Mouse (Mus musculus) forebrain, embryonic 16.5 days (tissue): Measurements from ENCODE around the gene Spaca3. TPM values are rescaled to one million over a fixed set of nuclear protein-coding genes. Genes with fewer than 3 reads are reported as not detected.
A peak's percentile ranks its signal among the peaks of the same experiment; 100 is the strongest.

Experiments
- ATAC-seq: fragments of 200-750 bp; cut with Nextera tagmentation; 2 replicates; pipeline ENCODE4 v1.8.0; 2017; ENCODE audit warnings: mild to moderate bottlenecking, moderate library complexity
- H3K27ac ChIP-seq: fragments of 300-500 bp; sonication (generic); 2 replicates; pipeline ENCODE4 v1.5.1; 2014; ENCODE audit warnings: low read length, control low read depth
- H3K27me3 ChIP-seq: fragments of 300-500 bp; sonication (generic); replicated peaks from 2 replicates; pipeline ENCODE4 v1.6.1; 2014; ENCODE audit warnings: low read length; ENCODE audit not compliant: control insufficient read depth, insufficient read depth
- H3K36me3 ChIP-seq: fragments of 300-500 bp; sonication (generic); 2 replicates; pipeline ENCODE4 v1.6.1; 2014; ENCODE audit not compliant: control insufficient read depth, insufficient read depth
- H3K4me1 ChIP-seq: fragments of 300-500 bp; sonication (generic); replicated peaks from 2 replicates; pipeline ENCODE4 v1.6.1; 2014; ENCODE audit warnings: low read length; ENCODE audit not compliant: control insufficient read depth, insufficient read depth
- H3K4me2 ChIP-seq: fragments of 300-500 bp; sonication (generic); 2 replicates; pipeline ENCODE4 v1.6.1; 2014; ENCODE audit warnings: mild to moderate bottlenecking, low read length, control low read depth
- H3K4me3 ChIP-seq: fragments of 300-500 bp; sonication (generic); replicated peaks from 2 replicates; pipeline ENCODE4 v1.5.1; 2014; ENCODE audit warnings: mild to moderate bottlenecking, low read length, control low read depth
- H3K9ac ChIP-seq: fragments of 300-500 bp; sonication (generic); replicated peaks from 2 replicates; pipeline ENCODE4 v1.6.1; 2014; ENCODE audit warnings: low read depth, low read length, control low read depth
- H3K9me3 ChIP-seq: fragments of 300-500 bp; sonication (generic); 2 replicates; pipeline ENCODE4 v1.6.1; 2016; ENCODE audit warnings: low read length; ENCODE audit not compliant: control insufficient read depth
- WGBS: fragments of 180-500 bp; shearing (Covaris S2); extraction: QIAGEN DNeasy Blood & Tissue Kit; methylation state at CpG from one replicate; pipeline ENCODE4 v1.1.7; 2014; 5-methylcytosine and 5-hydroxymethylcytosine counted together
- polyA plus RNA-seq: library from polyadenylated mRNA; unstranded; fragments of >200 nt; fragmentation: Nextera tagmentation; extraction: Ambion mirVana; gene quantifications from 2 replicates; pipeline ENCODE4 v1.2.1, GENCODE M21; 2015

Gene Spaca3
- not detected in 2 replicates for polyA plus RNA-seq

GRCm38 (mm10) chr11:80858065-80858464 lies at the start of gene Spaca3:
Gene Spaca3 (plus strand): TSS chr11:80858365.
- no peak within 1 kb of the TSS for H3K4me2 ChIP-seq
- 84% methylated on average over 10 of the region's 10 CpGs for WGBS

DNA sequence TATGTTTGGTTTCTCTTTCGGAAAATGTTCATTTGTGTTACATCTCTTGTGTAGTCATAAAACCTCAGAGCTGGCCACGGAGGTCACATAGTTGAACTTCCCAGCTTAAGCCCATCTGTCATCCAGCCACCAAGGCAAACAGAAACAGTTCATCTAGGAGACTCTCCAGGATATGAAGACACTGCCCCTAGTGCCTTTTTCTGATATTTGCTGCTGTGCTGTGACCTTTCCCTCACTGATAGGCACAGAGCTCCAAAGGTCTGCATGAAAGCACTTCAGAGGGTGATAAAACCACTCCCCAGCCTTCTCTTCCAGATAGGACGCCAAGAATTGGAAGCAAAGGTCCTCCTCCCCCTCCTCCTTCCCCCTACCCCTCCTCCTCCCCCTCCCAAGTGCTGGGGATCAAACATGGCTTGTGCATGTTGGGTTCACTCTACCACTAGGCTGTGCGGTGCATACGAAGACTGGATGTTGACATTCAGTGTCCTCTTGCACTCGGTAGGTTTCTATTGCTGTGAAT lies 49.6 kb upstream of the Spaca3 start:
- no peak overlapping the region for H3K9ac ChIP-seq
- no peak for ATAC-seq
- H3K4me1 ChIP-seq = peaks cover 12% of the 10 kb centered on the region
- H3K4me2 ChIP-seq = no peak overlapping the region
- WGBS = 74% methylated on average over 6 of the region's 6 CpGs
- no peaks in the 10 kb centered on the region for H3K27me3 ChIP-seq
- no peaks in the 10 kb centered on the region for H3K9me3 ChIP-seq
- no peaks in the 10 kb centered on the region for H3K36me3 ChIP-seq
- no peak overlapping the region for H3K4me3 ChIP-seq
- no peak overlapping the region for H3K27ac ChIP-seq

More at GRCm38 (mm10) chr11:80858065-80858464, at the start of gene Spaca3:
- Histone ChIP-seq H3K4me1 (no peaks in the 10 kb centered on the region), H3K4me3 (no peak within 1 kb of the TSS), H3K9me3 (no peaks in the 10 kb centered on the region), H3K27me3 (no peaks in the 10 kb centered on the region), H3K27ac (no peak within 1 kb of the TSS), H3K36me3 (no peaks in the 10 kb centered on the region), H3K9ac (no peak within 1 kb of the TSS)
- ATAC-seq = no peak

- H3K36me3 ChIP-seq = no peaks in the 10 kb centered on the region
- H3K27me3 ChIP-seq = no peaks in the 10 kb centered on the region
- H3K9me3 ChIP-seq = no peaks in the 10 kb centered on the region
- no peak overlapping the region for H3K27ac ChIP-seq
- 35% methylated on average over 5 of the region's 6 CpGs for WGBS
- H3K4me1 ChIP-seq = peaks cover 12% of the 10 kb centered on the region
- peak; percentile 13; the same call in 1 of the 2 replicates for ATAC-seq
- H3K4me3 ChIP-seq = peak overlapping the region; percentile 53
- H3K9ac ChIP-seq = peak overlapping the region; percentile 73; the same call in 1 of the 2 replicates
- peak overlapping the region; percentile 89 for H3K4me2 ChIP-seq
Observed at GRCm38 (mm10) chr11:80809666-80809992, 48.5 kb upstream of the Spaca3 start.

GRCm38 (mm10) chr11:80809993-80810821 lies 48.0 kb upstream of the Spaca3 start, which contains the start of gene Tmem98:
Gene Tmem98 (plus strand): TSS chr11:80810175.
- ATAC-seq = peak; percentile 84
- H3K9ac ChIP-seq = peak within 1 kb of the TSS; percentile 73
- H3K27me3 ChIP-seq = no peaks in the 10 kb centered on the region
- WGBS = 1% methylated on average over 40 of the region's 54 CpGs
- peak within 1 kb of the TSS; percentile 53 for H3K4me3 ChIP-seq
- no peaks in the 10 kb centered on the region for H3K9me3 ChIP-seq
- peaks cover 12% of the 10 kb centered on the region for H3K4me1 ChIP-seq
- peak within 1 kb of the TSS; percentile 89 for H3K4me2 ChIP-seq
- peak within 1 kb of the TSS; percentile 39; the same call in 1 of the 2 replicates for H3K27ac ChIP-seq
- no peaks in the 10 kb centered on the region for H3K36me3 ChIP-seq

DNA sequence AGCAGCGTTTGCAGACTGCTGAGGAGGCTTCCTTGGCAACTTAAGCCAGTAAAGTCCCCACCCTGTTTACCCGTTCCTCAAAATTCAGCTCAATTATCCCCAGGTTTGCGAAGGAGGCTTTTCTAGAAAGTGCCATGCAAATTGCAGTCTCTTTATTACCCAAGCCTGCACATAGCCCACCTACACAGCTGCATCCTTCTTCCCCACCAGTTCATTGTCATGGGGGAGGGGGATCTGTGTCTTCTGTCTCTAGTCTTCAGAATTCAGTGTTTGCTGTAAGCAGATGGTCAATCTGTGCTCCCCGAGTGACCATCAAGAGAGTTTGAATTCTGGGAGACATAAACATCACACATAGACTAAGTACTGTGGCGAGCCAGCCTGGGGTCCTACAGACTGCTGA lies 47.0 kb upstream of the Spaca3 start:
- Histone ChIP-seq H3K4me2 (peak overlapping the region; percentile 89), H3K27me3 (no peaks in the 10 kb centered on the region), H3K4me3 (peak overlapping the region; percentile 53), H3K4me1 (peaks cover 12% of the 10 kb centered on the region), H3K9me3 (no peaks in the 10 kb centered on the region), H3K9ac (peak overlapping the region; percentile 73), H3K27ac (no peak overlapping the region), H3K36me3 (0 out of 2 replicates have a peak, but pooled peaks cover 3% of the 10 kb centered on the region)
- no peak for ATAC-seq
- 18% methylated on average over 5 of the region's 5 CpGs for WGBS

DNA sequence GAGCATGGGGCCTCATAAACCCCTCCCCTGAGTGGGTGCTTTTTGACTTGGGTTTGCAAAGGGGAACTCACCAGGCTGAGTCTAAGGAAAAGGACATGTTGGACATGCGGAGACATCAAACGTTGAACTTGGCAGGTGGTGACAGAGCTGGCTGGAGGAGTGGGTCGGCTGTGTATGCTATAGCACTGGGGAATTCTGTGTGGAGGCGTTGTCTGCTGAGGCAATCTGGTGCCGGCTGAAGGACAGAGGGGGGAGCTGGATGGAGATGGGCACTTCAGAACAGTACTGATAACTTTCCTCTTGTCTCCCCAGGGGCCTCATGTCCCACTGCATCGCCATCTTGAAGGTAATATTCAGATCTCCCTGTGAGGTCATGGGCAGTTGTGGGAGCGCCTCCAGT lies 42.8 kb upstream of the Spaca3 start:
- Histone ChIP-seq H3K4me1 (peaks cover 10% of the 10 kb centered on the region), H3K36me3 (0 out of 2 replicates have a peak, but pooled peaks cover 3% of the 10 kb centered on the region), H3K27me3 (no peaks in the 10 kb centered on the region), H3K9me3 (no peaks in the 10 kb centered on the region), H3K9ac (no peak overlapping the region), H3K4me3 (no peak overlapping the region), H3K4me2 (no peak overlapping the region), H3K27ac (no peak overlapping the region)
- WGBS = 91% methylated on average over 7 of the region's 7 CpGs
- no peak for ATAC-seq

GRCm38 (mm10) chr11:80818060-80818697 lies 40.0 kb upstream of the Spaca3 start:
- 49% methylated on average over 11 of the region's 11 CpGs for WGBS
- no peak overlapping the region for H3K9ac ChIP-seq
- H3K4me2 ChIP-seq = no peak overlapping the region
- ATAC-seq = peak; percentile 36
- no peaks in the 10 kb centered on the region for H3K27me3 ChIP-seq
- no peak overlapping the region for H3K4me3 ChIP-seq
- 0 out of 2 replicates have a peak, but pooled peaks cover 3% of the 10 kb centered on the region for H3K36me3 ChIP-seq
- no peaks in the 10 kb centered on the region for H3K9me3 ChIP-seq
- H3K4me1 ChIP-seq = 0 out of 2 replicates have a peak, but pooled peaks cover 3% of the 10 kb centered on the region
- no peak overlapping the region for H3K27ac ChIP-seq

DNA sequence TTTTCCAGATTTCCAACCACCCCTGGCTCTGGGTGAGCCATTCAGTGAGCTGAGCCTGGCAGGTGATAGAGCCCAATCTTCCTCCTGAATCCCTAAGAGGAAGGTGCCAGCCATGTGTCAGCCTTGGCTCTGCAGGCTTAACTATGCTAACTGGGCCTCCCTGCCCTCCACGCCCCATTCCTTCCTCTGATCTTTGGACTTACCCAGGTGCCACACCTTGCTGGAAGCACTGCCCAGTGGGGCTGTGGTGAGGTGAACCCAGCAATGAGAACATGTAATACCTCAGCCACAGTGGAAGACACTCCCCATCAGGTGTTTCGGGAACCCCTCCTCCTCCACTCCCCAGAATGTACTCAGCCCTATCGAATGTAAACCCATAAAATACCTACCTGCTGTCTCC lies 38.1 kb upstream of the Spaca3 start:
- Histone ChIP-seq H3K4me3 (no peak overlapping the region), H3K36me3 (0 out of 2 replicates have a peak, but pooled peaks cover 3% of the 10 kb centered on the region), H3K9me3 (no peaks in the 10 kb centered on the region), H3K27ac (no peak overlapping the region), H3K4me1 (0 out of 2 replicates have a peak, but pooled peaks cover 3% of the 10 kb centered on the region), H3K27me3 (no peaks in the 10 kb centered on the region), H3K9ac (no peak overlapping the region), H3K4me2 (no peak overlapping the region)
- no peak for ATAC-seq
- 92% methylated on average over 3 of the region's 3 CpGs for WGBS

DNA sequence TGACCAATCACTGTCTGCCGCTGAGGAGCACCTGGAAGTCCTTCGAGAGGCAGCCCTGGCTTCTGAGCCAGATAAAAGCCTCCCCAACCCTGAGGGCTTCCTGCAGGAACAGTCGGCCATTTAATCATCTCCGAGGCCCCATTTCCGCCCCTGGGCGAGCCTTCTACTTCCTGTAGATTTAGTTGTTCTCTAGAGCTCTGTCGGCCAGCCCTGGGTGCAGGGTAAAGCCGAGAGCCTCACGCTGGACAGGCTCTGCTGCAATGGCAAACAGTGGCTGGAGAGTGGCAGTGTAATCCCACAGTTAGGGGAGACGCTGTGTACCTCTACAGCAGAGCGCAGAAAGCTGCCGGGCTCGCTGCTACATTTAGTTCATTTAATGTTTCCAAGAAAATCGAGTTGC lies 36.9 kb upstream of the Spaca3 start:
- H3K4me1 ChIP-seq = 0 out of 2 replicates have a peak, but pooled peaks cover 3% of the 10 kb centered on the region
- no peaks in the 10 kb centered on the region for H3K36me3 ChIP-seq
- no peaks in the 10 kb centered on the region for H3K27me3 ChIP-seq
- H3K27ac ChIP-seq = no peak overlapping the region
- ATAC-seq = 0 out of 2 replicates have a peak, but pooled peaks have one; percentile 43
- no peak overlapping the region for H3K4me3 ChIP-seq
- H3K4me2 ChIP-seq = no peak overlapping the region
- no peaks in the 10 kb centered on the region for H3K9me3 ChIP-seq
- no peak overlapping the region for H3K9ac ChIP-seq
- 48% methylated on average over 14 of the region's 14 CpGs for WGBS
